Mouse (Mus musculus): Measurements from ENCODE around the gene Prlhr. TPM values are rescaled to one million over a fixed set of nuclear protein-coding genes. Genes with fewer than 3 reads are reported as not detected.

Gene Prlhr
- total RNA-seq, 2 experiments from 2014 or later: 0.29 to 0.46 TPM

- DNase-seq (ENCODE audit: low spot score in 2 of 2): peak; percentile 86 to 88
Observed at GRCm38 (mm10) chr19:60463896-60464295, 4.2 kb downstream of the Prlhr start.

GRCm38 (mm10) chr19:60463440-60463839 is 4.7 kb downstream of the Prlhr start:
- no peak overlapping the region for H3K27ac ChIP-seq
- no peak overlapping the region for H3K4me3 ChIP-seq
- no peak for TF ChIP-seq CTCF (conservative IDR thresholded peaks at IDR 0.05)
- no peak for DNase-seq (ENCODE audit: low spot score in 2 of 2)

More at GRCm38 (mm10) chr19:60463896-60464295, 4.2 kb downstream of the Prlhr start:
- no peak overlapping the region for H3K4me3 ChIP-seq
- peak overlapping the region; percentile 32; the same call in 1 of the 2 replicates for H3K27ac ChIP-seq
- TF ChIP-seq CTCF (conservative IDR thresholded peaks at IDR 0.05): no peak

GRCm38 (mm10) chr19:60461476-60461875 is 6.6 kb downstream of the Prlhr start:
- TF ChIP-seq CTCF (conservative IDR thresholded peaks at IDR 0.05): no peak
- no peak overlapping the region for H3K27ac ChIP-seq

GRCm38 (mm10) chr19:60459680-60460079 is 8.4 kb downstream of the Prlhr start:
- no peak for DNase-seq (ENCODE audit: low spot score in 2 of 2)
- Histone ChIP-seq H3K4me3 (no peak overlapping the region), H3K27ac (no peak overlapping the region)
- no peak for TF ChIP-seq CTCF (conservative IDR thresholded peaks at IDR 0.05)

More at GRCm38 (mm10) chr19:60461476-60461875, 6.6 kb downstream of the Prlhr start:
- H3K4me3 ChIP-seq: no peak overlapping the region
- DNase-seq (ENCODE audit: low spot score in 2 of 2): no peak

GRCm38 (mm10) chr19:60459071-60459470 is 9.0 kb downstream of the Prlhr start:
- H3K4me3 ChIP-seq: no peak overlapping the region
- H3K27ac ChIP-seq: no peak overlapping the region
- TF ChIP-seq CTCF (conservative IDR thresholded peaks at IDR 0.05): no peak
- DNase-seq (ENCODE audit: low spot score in 2 of 2): peak in 1 of 2 experiments; percentile 25

GRCm38 (mm10) chr19:60455791-60456190 is 12.3 kb downstream of the Prlhr start:
- no peak for TF ChIP-seq CTCF (conservative IDR thresholded peaks at IDR 0.05)
- no peak overlapping the region for H3K27ac ChIP-seq
- H3K4me3 ChIP-seq: no peak overlapping the region
- no peak for DNase-seq (ENCODE audit: low spot score in 2 of 2)

GRCm38 (mm10) chr19:60440531-60440930 is 27.6 kb downstream of the Prlhr start:
- 0 out of 2 replicates have a peak overlapping the region, but pooled peaks have one; percentile 10 for H3K27ac ChIP-seq
- TF ChIP-seq CTCF (conservative IDR thresholded peaks at IDR 0.05): no peak
- DNase-seq (ENCODE audit: low spot score in 2 of 2): no peak
- no peak overlapping the region for H3K4me3 ChIP-seq

- peak in 1 of 2 experiments; percentile 29 for DNase-seq (ENCODE audit: low spot score in 2 of 2)
- no peak for TF ChIP-seq CTCF (conservative IDR thresholded peaks at IDR 0.05)
- Histone ChIP-seq H3K4me3 (no peak overlapping the region), H3K27ac (0 out of 2 replicates have a peak overlapping the region, but pooled peaks have one; percentile 10)
Observed at GRCm38 (mm10) chr19:60440083-60440482, 28.0 kb downstream of the Prlhr start.

- TF ChIP-seq CTCF (conservative IDR thresholded peaks at IDR 0.05): peak; percentile 76
- no peak overlapping the region for H3K27ac ChIP-seq
- peak in 1 of 2 experiments; percentile 53 for DNase-seq (ENCODE audit: low spot score in 2 of 2)
- no peak overlapping the region for H3K4me3 ChIP-seq
Observed at GRCm38 (mm10) chr19:60437566-60438241, 30.4 kb downstream of the Prlhr start.

- Histone ChIP-seq H3K27ac (no peak overlapping the region), H3K4me3 (no peak overlapping the region)
- DNase-seq (ENCODE audit: low spot score in 2 of 2): peak; percentile 10 to 22
- TF ChIP-seq CTCF (conservative IDR thresholded peaks at IDR 0.05): peak; percentile 61
Observed at GRCm38 (mm10) chr19:60432347-60433129, 35.6 kb downstream of the Prlhr start.

GRCm38 (mm10) chr19:60417611-60418010 is 50.5 kb downstream of the Prlhr start:
- peak; percentile 78 for TF ChIP-seq CTCF (conservative IDR thresholded peaks at IDR 0.05)
- no peak overlapping the region for H3K27ac ChIP-seq
- DNase-seq (ENCODE audit: low spot score in 2 of 2): peak; percentile 28 to 57
- no peak overlapping the region for H3K4me3 ChIP-seq

Other genes with a start within 250 kb of the Prlhr start
- gene Fam204a, start 241.6 kb downstream of the Prlhr start, total RNA-seq (2021): 10 to 100 TPM; 33.1 to 35.9 TPM
- 10 to 100 TPM; 48.9 to 51.9 TPM for gene Cacul1, start 112.7 kb upstream of the Prlhr start, total RNA-seq (2021)

Measured in layer of hippocampus, adult 2 months (tissue).